Mouse (Mus musculus): ENCODE results near the gene Tbc1d19.

Gene Tbc1d19

GRCm38 (mm10) chr5:53809115-53809991, at the start of gene Tbc1d19:
TSS of gene Tbc1d19 (plus strand) at chr5:53809606.
- DNase-seq (ENCODE audit: low read depth, low spot score), result peak; percentile 64

GRCm38 (mm10) chr5:53759912-53760311, 49.5 kb upstream of the Tbc1d19 start:
- no peak for DNase-seq (ENCODE audit: low read depth, low spot score)

GRCm38 (mm10) chr5:53760914-53761313, 48.5 kb upstream of the Tbc1d19 start:
- no peak for DNase-seq (ENCODE audit: low read depth, low spot score)

- no peak for DNase-seq (ENCODE audit: low read depth, low spot score)
Observed at GRCm38 (mm10) chr5:53761346-53761745, 48.1 kb upstream of the Tbc1d19 start.

GRCm38 (mm10) chr5:53784818-53785520, 24.4 kb upstream of the Tbc1d19 start:
- peak; percentile 10 for DNase-seq (ENCODE audit: low read depth, low spot score)

GRCm38 (mm10) chr5:53801379-53801778, 8.0 kb upstream of the Tbc1d19 start:
- DNase-seq (ENCODE audit: low read depth, low spot score), result no peak

GRCm38 (mm10) chr5:53819711-53820110, 10.3 kb downstream of the Tbc1d19 start:
- peak; percentile 88 for DNase-seq (ENCODE audit: low read depth, low spot score)

- DNase-seq (ENCODE audit: low read depth, low spot score), result no peak
Observed at GRCm38 (mm10) chr5:53825886-53826285, 16.5 kb downstream of the Tbc1d19 start.

- no peak for DNase-seq (ENCODE audit: low read depth, low spot score)
Observed at GRCm38 (mm10) chr5:53834489-53834888, 25.1 kb downstream of the Tbc1d19 start.

- no peak for DNase-seq (ENCODE audit: low read depth, low spot score)
Observed at GRCm38 (mm10) chr5:53841256-53841655, 31.9 kb downstream of the Tbc1d19 start.

- no peak for DNase-seq (ENCODE audit: low read depth, low spot score)
Observed at GRCm38 (mm10) chr5:53848294-53848942, 39.0 kb downstream of the Tbc1d19 start.

GRCm38 (mm10) chr5:53852574-53852973, 43.2 kb downstream of the Tbc1d19 start:
- no peak for DNase-seq (ENCODE audit: low read depth, low spot score)

- no peak for DNase-seq (ENCODE audit: low read depth, low spot score)
Observed at GRCm38 (mm10) chr5:53854561-53854960, 45.2 kb downstream of the Tbc1d19 start.

GRCm38 (mm10) chr5:53856011-53856410, 46.6 kb downstream of the Tbc1d19 start:
- DNase-seq (ENCODE audit: low read depth, low spot score), result no peak

GRCm38 (mm10) chr5:53865146-53865545, 55.7 kb downstream of the Tbc1d19 start:
- DNase-seq (ENCODE audit: low read depth, low spot score), result no peak

GRCm38 (mm10) chr5:53865991-53866390, 56.6 kb downstream of the Tbc1d19 start:
- peak; percentile 87 for DNase-seq (ENCODE audit: low read depth, low spot score)

- peak; percentile 65 for DNase-seq (ENCODE audit: low read depth, low spot score)
Observed at GRCm38 (mm10) chr5:53871665-53872312, 62.4 kb downstream of the Tbc1d19 start.

- no peak for DNase-seq (ENCODE audit: low read depth, low spot score)
Observed at GRCm38 (mm10) chr5:53874966-53875365, 65.6 kb downstream of the Tbc1d19 start.

GRCm38 (mm10) chr5:53880724-53881123, 71.3 kb downstream of the Tbc1d19 start:
- peak; percentile 18 for DNase-seq (ENCODE audit: low read depth, low spot score)

GRCm38 (mm10) chr5:53881381-53881990, 72.1 kb downstream of the Tbc1d19 start:
- no peak for DNase-seq (ENCODE audit: low read depth, low spot score)

- peak; percentile 91 for DNase-seq (ENCODE audit: low read depth, low spot score)
Observed at GRCm38 (mm10) chr5:53901406-53901805, 92.0 kb downstream of the Tbc1d19 start.

Data from skeletal muscle tissue, adult 2 months (tissue).